Mouse (Mus musculus) urinary bladder, adult 2 months (tissue): ENCODE measurements around the gene ccdc198. TPM values are rescaled to one million over a fixed set of nuclear protein-coding genes. Genes with fewer than 3 reads are reported as not detected.
A peak's percentile ranks its signal among the peaks of the same experiment; 100 is the strongest.

ENCODE experiments used
- DNase-seq: peaks from one replicate; pipeline ENCODE4 v3.0.0; 2022; ENCODE audit warnings: low spot score
- polyA plus RNA-seq: library from polyadenylated mRNA; depleted of rRNA; stranded (reverse); fragments of >200 nt; gene quantifications from 2 replicates; pipeline ENCODE4 v1.2.3, GENCODE M21; 2012; rRNA removed

ccdc198 gene
- polyA plus RNA-seq, 1 experiment: not detected

DNA sequence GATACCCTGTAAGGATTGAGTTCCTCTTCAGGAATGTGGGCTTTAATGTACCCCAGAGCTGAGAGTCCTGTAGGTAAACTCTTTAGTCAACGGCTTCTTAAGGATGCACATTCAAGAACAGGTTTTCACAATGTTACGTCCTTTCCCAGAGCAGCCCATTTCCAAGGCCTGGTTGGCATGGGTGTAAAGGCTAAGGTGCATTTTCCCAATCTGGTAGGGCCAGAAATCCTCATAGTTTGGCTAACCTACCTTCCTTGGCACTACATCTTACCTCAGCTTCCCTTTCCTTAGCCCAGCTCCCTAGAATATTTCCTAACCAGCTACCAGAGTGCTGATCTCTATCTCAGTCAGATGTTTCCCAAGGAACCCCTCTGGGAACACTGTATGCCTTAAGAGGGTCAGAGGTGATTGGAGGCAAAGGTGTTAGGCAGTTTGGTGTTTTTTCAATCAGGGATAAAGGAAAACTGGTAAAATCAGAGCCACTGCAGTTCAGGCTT lies 48.2 kb downstream of the ccdc198 start:
- no peak for DNase-seq

DNA sequence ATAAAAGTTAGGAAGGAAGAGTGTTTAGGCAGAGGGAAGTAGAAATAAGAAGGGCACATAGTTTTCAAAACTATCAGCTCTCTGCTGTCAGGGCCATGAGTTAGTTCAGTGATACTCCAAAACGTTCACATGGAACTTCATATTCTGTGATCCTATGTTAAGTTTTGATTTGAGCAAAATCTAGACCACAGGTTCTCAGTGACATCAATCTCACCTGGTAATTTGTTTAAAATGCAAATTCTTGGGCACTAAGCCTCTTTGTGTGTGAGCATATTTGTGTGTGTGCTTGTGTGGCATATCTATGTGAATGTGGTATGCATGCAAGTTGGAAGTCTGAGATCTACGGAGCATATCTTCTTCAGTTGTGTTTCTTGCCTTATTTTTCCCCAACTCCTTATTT lies 59.0 kb downstream of the ccdc198 start:
- no peak for DNase-seq

DNA sequence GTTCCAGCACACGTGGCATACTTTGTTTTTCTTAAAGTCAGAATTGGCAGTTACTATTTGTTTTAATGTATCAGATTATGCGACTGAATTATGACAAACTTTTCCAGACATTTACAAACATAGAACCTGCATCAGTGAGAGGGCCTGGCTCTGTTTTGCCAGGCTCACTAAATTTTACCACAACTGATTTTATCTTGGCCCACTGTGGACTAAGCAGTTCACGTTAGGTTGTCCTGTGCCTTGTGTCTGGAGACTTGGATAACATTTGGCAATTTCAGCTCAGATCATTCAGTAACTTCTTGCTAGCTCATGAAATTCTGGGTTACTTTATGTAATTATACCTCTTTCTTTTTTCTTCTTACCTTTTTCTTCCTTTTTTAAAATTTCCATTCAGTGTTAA lies 65.5 kb downstream of the ccdc198 start:
- DNase-seq: no peak

DNA sequence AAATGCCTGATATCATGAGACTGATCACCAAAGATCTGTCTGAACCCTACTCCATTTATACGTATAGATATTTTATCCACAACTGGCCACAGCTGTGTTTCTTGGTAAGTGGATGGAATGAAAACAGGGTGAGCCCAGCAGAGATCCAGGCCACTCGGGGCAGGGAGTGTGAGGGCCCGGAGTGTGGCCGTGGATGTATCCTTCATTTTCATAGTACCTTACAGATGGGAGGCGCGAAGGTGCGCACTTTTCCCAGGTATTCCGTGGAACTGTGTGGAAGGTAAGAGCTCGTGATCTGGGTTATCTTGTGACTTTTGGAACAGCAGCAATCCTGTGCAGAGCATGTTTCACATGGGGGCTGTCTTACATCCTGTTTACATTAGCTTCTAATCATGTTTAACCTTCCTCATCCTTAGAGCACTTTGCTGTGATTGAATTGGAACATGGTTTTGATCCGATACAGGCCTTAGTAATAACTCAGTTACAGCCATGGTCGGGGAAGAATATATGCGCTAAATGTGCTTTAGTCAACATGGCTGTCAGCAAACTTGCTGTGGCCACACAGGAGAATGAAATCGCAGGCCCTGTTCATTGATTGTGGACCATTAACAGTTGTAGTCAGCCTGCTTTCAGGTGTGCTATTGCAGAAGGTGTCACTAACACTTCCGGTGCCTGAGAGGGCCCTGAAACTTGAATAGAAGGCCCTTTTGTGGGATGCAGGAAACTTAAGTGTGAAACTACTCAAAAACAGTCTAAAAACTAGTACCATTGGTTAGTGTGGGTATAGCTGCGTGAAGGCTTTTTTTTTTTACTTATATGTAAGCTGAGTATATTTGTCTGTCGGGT lies 71.8 kb downstream of the ccdc198 start:
- no peak for DNase-seq

DNA sequence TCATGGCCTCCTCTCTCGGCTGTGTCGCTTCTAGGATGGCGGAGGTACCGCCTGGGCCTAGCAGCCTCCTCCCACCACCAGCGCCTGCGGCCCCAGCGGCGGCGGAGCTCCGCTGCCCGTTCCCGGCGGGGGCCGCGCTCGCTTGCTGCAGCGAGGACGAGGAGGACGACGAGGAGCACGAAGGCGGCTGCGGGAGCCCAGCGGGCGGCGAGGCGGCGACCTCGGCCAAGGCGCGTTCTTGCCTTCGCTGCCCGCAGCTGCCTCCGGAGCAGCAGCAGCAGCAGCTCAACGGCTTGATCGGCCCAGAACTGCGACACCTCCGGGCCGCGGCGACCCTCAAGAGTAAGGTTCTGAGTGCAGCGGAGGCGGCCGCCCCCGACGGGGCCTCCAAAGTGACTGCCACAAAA lies 72.7 kb downstream of the ccdc198 start:
- DNase-seq: peak; percentile 60

DNA sequence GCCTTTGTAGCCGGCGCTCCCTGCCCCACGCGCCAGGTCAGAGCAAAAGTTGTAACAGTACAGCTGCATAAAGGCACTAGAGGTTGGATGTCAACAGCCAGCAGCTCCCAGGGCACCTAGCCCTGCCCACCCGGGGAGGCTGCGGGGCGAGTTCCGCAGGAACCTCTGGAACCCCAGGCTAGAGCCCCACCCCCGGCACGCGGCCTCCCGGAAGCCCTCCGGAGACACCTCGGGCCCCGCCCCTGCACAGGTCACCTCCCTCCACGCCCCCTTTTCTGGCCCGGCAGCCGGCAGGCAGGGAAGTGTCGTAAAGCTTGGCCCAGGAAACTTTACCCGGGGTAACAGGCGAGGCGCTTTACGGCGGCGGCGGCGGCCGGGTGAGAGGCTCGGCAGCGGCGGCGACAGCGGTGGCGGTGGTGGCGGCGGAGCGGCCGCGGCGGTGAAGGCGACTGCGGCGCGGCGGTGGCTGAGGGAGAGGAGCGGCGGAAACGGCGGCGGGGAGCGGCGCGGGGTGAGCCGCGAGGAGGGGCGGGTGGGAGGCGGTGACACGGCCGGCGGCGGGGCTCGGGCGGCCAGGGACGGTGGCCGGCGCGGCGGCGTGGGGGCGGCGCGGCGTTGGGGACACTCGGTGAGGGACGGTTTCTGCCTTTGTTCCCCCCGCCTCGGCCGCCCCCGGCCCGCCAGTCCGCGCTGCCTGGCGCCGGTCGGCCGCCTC lies 73.2 kb downstream of the ccdc198 start, which contains the start of gene Naa30:
Gene Naa30 (plus strand): TSS at position 360 of the 715 bp plus-strand sequence.
- DNase-seq: peak; percentile 95

DNA sequence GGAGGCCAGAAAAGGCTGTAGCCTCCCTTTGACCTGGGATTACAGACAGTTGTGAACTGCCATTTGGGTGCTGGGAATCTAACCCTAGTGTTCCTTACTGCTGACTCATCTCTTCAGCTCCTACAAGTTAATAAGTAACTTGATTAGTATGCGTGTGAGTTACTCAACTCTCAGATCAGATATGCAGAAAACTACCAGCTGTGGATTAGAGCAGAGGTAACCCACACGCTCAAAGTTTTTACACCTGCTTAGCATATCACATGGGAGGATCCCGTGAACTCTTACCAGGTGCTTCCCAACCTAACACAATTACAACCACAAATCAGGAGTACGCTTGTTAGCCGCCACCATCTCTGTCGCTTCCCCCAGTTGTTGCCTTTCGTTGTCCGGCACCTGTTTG lies 74.0 kb downstream of the ccdc198 start:
- no peak for DNase-seq

Other genes starting within 250 kb of the ccdc198 start
- gene Ap5m1, start 179.4 kb downstream of the ccdc198 start, polyA plus RNA-seq: 18.7 and 21.4 TPM in 2 replicates
- 18.9 and 20.2 TPM in 2 replicates for gene Exoc5, start 178.8 kb downstream of the ccdc198 start, polyA plus RNA-seq
- 15.7 and 16.2 TPM in 2 replicates for gene Naa30, start 73.2 kb downstream of the ccdc198 start, polyA plus RNA-seq